Mouse (Mus musculus) neural tube, embryonic 11.5 days (tissue): ENCODE data around the gene Pias4. TPM values are rescaled to one million over a fixed set of nuclear protein-coding genes. Genes with fewer than 3 reads are reported as not detected.

Experiments
- microRNA-seq: library from miRNA; unstranded; fragments of <30 nt; microRNA quantifications from one replicate; pipeline ENCODE4, GENCODE M21; 2016
- polyA plus RNA-seq: library from polyadenylated mRNA; unstranded; fragments of >200 nt; fragmentation: Nextera tagmentation; extraction: Ambion mirVana; gene quantifications from 2 replicates; pipeline ENCODE4 v1.2.1, GENCODE M21; 2014

The Pias4 gene
- polyA plus RNA-seq, 1 experiment from 2014 or later, result 68.3 TPM

Small RNA genes lying within 50 kb of the gene (microRNA-seq; reads per million reads assigned to microRNA genes)
- gene Mir5615-1 (not detected), gene Mir5615-2 (not detected)

Other genes with a start within 250 kb of the Pias4 start
- gene Lmnb2, start 249.7 kb downstream of the Pias4 start, polyA plus RNA-seq, result 23.0 and 27.9 TPM in 2 replicates
- 7.9 and 8.5 TPM in 2 replicates for gene Gadd45b, start 237.8 kb downstream of the Pias4 start, polyA plus RNA-seq
- 8.1 and 9.4 TPM in 2 replicates for gene Gng7, start 153.0 kb downstream of the Pias4 start, polyA plus RNA-seq
- gene Diras1, start 142.3 kb downstream of the Pias4 start, polyA plus RNA-seq, result 4.2 and 4.7 TPM in 2 replicates
- gene Slc39a3, start 130.5 kb downstream of the Pias4 start, polyA plus RNA-seq, result 13.3 and 14.5 TPM in 2 replicates
- 248 and 262 TPM in 2 replicates for gene Sgta, start 107.7 kb downstream of the Pias4 start, polyA plus RNA-seq
- gene Thop1, start 97.9 kb downstream of the Pias4 start, polyA plus RNA-seq, result 63.9 and 65.8 TPM in 2 replicates
- 0.11 and 0.70 TPM in 2 replicates for gene Creb3l3, start 69.0 kb downstream of the Pias4 start, polyA plus RNA-seq
- 212 and 240 TPM in 2 replicates for gene Map2k2, start 62.0 kb downstream of the Pias4 start, polyA plus RNA-seq
- gene Zbtb7a, start 32.7 kb downstream of the Pias4 start, polyA plus RNA-seq, result 7.1 and 8.8 TPM in 2 replicates
- 463 and 504 TPM in 2 replicates for gene Eef2, start 8.7 kb upstream of the Pias4 start, polyA plus RNA-seq
- gene Dapk3, start 15.1 kb upstream of the Pias4 start, polyA plus RNA-seq, result 56.4 and 58.6 TPM in 2 replicates
- gene 4930442H23Rik, start 15.9 kb upstream of the Pias4 start, polyA plus RNA-seq, result not detected in 2 replicates
- 0.12 TPM in 2 replicates for gene Nmrk2, start 34.1 kb upstream of the Pias4 start, polyA plus RNA-seq
- 21.9 and 24.1 TPM in 2 replicates for gene Atcay, start 62.9 kb upstream of the Pias4 start, polyA plus RNA-seq
- gene Zfr2, start 65.2 kb upstream of the Pias4 start, polyA plus RNA-seq, result 5.8 and 6.0 TPM in 2 replicates
- gene Matk, start 85.0 kb upstream of the Pias4 start, polyA plus RNA-seq, result 2.0 and 3.0 TPM in 2 replicates
- 178 and 180 TPM in 2 replicates for gene Mrpl54, start 99.0 kb upstream of the Pias4 start, polyA plus RNA-seq
- gene Apba3, start 99.0 kb upstream of the Pias4 start, polyA plus RNA-seq, result 35.3 and 39.0 TPM in 2 replicates
- 2.5 and 2.8 TPM in 2 replicates for gene Tjp3, start 123.7 kb upstream of the Pias4 start, polyA plus RNA-seq
- gene Pip5k1c, start 125.0 kb upstream of the Pias4 start, polyA plus RNA-seq, result 64.6 and 65.8 TPM in 2 replicates
- gene Cactin, start 153.2 kb upstream of the Pias4 start, polyA plus RNA-seq, result 39.4 and 46.2 TPM in 2 replicates
- 1.8 and 2.9 TPM in 2 replicates for gene Tbxa2r, start 160.8 kb upstream of the Pias4 start, polyA plus RNA-seq
- not detected in 2 replicates for gene Gipc3, start 175.3 kb upstream of the Pias4 start, polyA plus RNA-seq
- 104 and 110 TPM in 2 replicates for gene Hmg20b, start 182.6 kb upstream of the Pias4 start, polyA plus RNA-seq
- 5.3 and 5.7 TPM in 2 replicates for gene Mfsd12, start 189.6 kb upstream of the Pias4 start, polyA plus RNA-seq
- 0.20 and 0.50 TPM in 2 replicates for gene 4930404N11Rik, start 197.9 kb upstream of the Pias4 start, polyA plus RNA-seq
- gene Fzr1, start 210.6 kb upstream of the Pias4 start, polyA plus RNA-seq, result 112 and 120 TPM in 2 replicates
- gene Dohh, start 216.5 kb upstream of the Pias4 start, polyA plus RNA-seq, result 64.1 and 76.1 TPM in 2 replicates
- gene Gm48551, start 216.5 kb upstream of the Pias4 start, polyA plus RNA-seq, result 1.7 and 3.0 TPM in 2 replicates
- gene Gm48552, start 221.1 kb upstream of the Pias4 start, polyA plus RNA-seq, result 0.97 and 1.3 TPM in 2 replicates
- gene Smim24, start 225.1 kb upstream of the Pias4 start, polyA plus RNA-seq, result 1.9 and 3.5 TPM in 2 replicates